Mouse (Mus musculus) ZHBTc4 (cell line): ENCODE measurements around the gene F11r.

ENCODE experiments used
- DNase-seq: peaks from one replicate; pipeline ENCODE4 v3.0.0-alpha.2; 2011; ENCODE audit warnings: low read depth, low spot score

Gene F11r

DNA sequence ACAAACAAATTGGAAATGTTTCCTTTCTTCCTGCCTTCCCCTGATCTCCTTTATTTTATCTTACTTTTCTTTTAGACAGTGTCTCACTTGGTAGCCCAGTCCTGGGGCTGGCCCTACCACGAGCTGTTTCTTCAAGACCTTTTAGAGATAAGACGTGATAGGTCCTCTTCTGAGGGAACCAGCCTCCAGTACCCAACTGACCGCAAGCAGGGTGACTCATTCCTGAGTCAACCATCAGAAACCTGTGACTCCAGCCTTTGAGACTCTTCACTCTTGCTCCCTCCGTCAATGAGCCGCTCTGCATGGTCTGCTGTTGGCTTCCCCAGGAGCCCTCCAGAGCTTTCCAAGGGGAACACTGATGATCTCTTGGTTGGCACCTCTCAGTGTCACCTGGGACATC is 33.6 kb downstream of the F11r start:
- DNase-seq: no peak

DNA sequence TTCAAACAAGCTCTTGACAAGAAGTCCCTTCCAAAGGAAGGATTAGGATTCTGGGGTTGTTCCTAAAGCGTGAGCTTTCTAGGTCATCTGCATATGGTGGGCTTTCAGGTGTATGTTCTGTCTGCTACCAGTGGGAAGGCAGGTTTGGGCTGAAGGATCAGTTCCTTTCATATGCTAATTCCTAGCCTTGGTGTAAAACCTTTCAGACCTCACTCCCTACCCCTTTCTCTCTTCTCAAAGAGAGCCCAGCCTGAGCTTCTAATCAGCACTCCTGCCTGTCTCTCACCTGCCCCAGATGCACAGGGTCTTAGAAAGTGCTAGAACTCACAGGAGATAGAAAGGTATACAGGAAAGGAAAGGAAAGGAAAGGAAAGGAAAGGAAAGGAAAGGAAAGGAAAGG is 34.1 kb downstream of the F11r start:
- DNase-seq: peak; percentile 82

DNA sequence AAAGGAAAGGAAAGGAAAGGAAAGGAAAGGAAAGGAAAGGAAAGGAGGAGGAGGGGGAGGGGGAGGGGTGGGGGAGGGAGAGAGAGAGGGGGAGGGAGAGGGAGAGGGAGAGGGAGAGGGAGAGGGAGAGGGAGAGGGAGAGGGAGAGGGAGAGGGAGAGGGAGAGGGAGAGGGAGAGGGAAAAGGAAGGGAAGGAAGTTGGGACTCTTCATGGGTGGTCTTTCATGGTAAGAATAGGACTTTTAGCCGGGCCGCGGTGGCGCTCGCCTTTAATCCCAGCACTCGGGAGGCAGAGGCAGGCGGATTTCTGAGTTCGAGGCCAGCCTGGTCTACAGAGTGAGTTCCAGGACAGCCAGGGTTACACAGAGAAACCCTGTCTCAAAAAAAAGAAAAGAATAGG is 34.6 kb downstream of the F11r start:
- DNase-seq: peak; percentile 54

DNA sequence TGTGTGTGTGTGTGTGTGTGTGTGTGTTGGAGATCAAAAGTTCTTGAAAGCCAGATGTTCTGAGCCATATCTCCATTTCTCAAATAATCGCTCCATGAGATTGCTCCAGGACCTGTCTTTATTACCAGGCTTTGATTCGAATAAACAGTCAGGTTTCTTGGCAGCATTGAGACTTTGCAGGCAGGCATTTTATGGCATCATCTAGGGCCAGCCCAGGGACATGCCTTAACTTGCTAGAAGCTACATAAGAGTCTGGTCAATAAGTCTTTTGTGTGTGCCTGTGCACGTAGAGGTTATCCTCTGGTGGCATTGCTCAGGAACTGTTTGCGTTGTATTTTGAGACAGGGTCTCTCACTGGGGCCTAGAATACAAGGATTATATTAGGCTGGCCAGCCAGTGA is 36.2 kb downstream of the F11r start:
- DNase-seq: no peak

DNA sequence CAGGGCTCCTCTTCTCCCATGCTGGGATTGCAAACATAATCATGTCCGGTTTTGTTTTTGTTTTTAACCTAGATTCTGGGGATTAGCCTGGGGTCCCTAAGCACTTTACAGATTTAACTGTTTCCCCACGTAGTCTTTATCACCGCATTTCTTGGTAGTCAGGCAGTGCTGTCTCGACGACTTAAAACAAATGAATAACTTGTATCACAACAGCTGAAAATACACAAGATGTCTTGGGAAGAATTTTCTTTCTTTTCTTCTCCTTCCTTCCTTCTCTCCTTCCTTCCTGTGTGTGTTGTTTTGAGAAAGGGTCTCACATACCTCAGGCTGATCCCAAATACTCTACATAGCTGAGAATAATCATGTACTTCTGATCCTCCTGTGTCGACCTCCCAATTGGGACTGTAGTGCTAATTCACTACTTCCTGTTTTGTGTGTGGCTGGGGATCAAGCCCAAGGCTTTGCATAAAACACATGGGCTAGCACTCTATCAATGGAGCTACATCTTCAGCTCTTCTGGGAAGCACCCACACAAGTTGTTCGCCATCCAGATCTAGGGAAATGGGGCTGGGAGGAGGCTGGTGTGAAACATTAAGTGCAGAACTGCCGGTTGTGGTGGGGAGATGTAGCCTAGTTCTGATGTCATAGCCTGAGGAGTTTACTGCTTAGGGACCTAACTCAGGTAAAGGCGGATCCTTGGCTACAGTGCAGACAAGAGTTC is 36.7 kb downstream of the F11r start:
- DNase-seq: no peak

DNA sequence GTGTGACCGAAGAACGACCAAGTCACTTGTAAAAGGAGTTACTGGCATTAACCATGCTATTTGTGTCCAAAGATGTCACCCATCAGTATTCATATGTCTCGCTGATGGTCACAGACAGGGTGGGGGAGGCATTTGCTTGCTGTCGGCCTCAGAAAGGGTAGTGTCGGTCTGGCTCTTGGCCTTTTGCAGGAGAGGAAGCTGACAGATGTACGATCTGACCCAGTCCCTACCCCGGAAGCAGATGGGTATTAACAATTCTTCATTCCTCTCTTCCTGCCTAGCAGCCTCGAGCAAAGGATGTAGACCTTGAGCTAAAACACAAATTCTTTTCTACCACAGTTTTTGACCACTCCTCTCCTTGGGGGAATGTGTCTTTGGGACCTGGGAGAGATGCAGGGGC is 39.8 kb downstream of the F11r start:
- peak; percentile 88 for DNase-seq

DNA sequence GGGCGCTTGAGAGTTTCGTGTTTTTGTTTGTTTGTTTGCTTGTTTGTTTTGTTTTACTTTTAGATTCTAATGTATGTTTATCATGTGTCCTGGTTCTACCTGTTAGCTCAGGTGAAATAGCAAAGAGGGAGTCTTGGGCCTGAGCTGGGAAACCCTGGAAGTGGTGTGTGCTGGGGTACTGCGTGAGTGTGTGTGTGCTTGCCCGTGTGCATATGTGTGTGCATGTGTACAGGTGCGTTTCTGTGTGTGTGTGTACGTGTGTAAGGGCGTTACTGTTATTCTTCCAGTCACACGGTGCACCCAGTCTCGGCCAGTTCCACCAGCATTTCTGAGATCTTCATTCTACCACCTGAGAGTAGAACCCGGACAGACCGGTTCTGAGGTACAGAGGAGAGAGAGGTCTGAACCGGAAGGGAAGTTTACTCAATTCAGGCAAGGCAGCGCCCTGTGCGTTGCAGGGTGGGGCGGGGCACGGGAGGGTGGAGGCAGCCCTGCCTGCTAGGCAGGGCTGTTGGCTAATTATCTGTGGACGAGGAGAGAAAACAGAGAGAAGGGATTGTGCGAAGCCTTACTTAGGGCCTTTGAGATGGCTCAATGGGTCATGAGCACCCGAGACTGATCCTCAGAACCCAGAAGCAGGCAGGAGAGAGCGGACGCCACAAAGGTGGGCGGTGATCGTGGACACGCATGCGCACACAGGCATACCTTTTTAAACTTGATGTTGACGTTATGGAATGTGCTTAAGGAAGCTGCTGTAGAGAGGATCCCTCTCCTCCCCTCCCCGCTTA is 40.6 kb downstream of the F11r start:
- DNase-seq: peak; percentile 93

DNA sequence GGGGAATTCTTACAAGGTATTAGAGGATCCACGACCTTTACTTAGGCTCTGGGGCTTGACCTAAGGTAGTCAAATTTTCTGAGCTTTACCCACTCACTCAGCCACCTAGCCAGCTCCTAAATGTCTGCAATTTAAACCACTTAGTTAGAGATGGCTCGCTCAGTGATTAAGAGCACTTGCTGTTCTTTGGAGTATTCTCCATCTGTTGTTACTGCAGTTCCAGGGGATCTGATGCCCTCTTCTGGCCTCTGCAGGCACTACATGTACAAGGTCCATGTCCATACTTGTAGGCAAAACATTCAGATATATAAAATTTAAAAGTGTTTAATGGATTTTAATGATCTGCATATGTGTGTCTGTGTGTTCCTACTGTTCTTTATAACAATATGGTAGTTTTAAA is 41.6 kb downstream of the F11r start:
- peak; percentile 76 for DNase-seq

DNA sequence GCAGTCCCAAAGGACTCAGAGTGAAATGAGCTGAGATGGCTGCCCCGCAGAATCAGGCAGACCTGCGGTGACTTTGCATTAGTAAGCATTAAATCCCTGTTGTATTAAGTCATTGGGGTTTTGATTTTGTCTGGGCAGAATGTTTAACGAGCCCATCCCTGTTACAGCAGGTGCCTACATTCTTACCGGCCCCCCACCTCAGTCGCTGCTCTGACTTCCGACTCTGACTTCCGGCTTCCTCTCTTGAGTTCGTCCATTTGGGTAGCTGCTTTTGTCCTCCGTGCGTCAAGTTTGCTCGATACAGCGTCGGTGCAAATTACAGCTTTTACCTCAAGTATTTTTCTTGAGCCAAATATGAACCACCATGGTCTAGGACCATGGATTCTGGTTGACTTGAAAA is 56.9 kb downstream of the F11r start:
- DNase-seq: peak; percentile 57

DNA sequence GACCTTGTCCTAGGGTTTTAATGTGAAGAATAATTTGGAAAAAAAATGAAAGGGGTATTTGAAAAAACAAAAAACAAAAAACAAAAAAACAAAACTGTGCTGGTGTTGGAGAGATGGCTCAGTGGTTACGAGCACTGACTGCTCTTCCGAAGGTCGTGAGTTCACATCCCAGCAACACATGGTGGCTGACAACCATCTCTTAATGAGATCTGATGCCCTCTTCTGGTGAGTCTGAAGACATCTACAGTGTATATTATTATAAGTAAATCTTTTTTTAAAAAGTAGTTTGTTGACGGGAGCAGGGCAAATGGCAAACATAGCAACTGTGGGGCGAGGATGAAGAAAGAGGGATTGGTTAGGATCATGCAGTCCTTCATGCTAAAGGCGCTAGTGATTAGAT is 58.0 kb downstream of the F11r start:
- DNase-seq: peak; percentile 47

DNA sequence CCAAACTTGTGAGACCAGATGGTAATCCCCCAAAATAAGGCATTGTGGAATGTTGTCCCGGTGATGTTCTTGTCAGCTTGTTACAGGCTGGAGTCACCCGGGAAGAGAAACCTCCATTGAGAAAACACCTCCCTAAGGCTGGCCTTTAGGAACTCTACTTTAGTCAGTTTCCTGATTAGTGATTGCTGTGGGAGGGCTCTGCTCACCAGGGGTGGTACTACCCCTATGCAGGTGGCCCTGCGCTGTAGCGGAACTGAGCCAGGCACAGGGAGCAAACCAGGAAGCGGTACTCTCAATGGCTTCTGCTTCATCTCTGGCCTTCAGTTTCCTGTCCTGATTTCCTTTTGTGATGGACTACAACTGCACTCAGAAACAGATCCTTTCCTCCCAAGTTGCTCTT is 62.5 kb downstream of the F11r start:
- DNase-seq: peak; percentile 39

DNA sequence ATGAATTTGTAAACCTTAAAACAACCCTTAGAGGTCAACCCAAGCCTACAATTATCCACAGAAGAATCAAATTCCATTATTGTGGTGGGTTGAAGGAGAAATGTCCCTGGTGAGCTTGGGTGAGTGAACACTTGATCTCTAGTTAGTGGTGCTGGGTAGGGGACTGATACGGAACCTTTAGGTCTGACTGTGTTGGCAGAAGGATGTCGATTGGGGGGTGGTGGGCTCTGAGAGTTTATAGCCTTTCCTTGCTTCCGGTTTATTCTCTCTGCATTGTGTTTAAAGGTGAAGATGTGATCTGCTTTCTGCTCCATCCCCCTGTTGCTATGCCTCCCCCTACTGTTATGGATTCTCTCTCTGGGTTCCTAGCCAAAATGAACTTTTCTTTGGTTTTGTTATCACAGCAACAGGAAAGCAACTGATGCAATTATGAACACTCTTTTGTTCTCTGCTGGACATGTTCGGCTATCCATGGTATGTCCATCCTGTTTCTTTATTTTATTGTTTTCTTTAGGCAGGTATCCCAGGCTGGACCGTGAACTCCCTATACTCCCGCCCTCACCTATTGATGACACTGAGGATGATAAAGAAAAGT is 63.8 kb downstream of the F11r start:
- no peak for DNase-seq

DNA sequence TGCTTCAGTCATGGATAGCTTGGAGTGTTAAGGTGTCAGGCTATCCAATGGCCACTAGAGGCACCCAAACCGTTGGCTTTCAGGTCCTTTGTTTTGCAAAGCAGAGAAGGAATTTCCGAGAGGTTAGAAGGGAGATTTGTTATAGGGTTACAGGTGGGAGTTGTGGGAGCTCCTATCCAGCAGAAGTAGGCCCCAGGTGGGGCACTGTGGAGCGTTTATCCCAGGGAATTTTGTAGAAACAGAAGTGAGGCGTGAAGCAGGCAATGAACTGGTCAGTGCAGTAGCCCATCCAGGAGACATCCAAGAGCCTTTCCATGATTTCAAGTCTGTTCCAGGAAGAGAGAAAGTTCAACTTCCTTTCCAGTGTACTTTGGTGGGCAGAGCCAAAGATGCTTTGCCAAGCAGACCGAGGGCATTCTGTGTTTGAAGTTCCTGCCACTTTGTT is 64.3 kb downstream of the F11r start:
- DNase-seq: peak; percentile 87

DNA sequence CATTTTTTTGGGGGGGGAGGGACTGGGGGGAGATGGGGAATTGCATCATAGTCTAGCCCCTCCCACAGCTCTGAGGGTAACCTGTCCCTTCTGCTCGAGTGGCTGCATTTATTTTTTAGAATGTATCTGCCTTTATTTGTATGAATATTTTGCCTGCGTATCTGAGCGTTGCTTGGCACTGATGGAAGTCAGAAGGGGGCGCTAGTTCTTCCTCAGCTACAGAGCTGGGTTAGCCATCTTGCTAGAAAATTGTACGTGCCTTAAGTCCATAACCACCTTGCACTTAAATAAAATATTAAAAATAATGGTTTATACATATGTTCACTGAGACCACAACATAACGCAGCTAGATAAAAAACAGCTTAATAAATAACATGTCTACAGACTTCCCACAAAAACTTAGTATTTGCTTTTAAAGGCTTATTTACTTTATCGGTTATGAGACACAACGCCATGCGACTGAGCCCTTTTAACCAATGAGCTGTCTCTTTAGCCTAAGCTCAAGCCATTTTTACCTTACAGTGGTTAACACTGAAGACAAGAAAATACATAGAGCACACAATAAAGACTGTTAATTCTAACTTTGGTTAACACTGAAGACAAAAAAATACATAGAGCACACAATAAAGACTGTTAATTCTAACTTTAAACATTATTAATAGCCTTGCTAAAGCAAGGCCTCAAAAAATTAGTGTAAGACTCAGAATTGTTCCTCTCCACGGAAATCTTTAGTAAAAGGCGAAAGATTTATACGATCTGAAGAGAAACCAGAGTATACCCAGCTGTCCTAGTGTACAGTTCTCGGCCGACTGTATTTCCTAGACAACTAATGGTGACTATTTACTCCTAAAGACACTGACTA is 65.3 kb downstream of the F11r start:
- peak; percentile 91 for DNase-seq

DNA sequence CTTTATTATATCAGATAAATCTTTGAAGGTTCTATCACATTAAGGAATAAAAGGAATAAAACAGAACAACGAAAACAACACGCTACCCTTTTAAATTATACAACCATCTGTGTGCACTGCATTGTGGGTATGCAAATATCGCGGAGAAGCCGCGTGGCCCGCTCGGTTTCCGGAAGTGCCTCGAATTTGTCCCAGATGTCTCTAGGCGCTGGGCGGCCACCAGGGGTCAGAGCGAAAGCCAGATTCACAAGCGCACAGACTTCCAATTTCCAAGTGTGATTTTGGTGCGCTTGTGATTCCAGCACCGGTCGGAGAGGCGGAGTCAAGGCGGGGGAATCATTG is 65.9 kb downstream of the F11r start, which contains the start of gene Alyref2:
Gene Alyref2 (plus strand): TSS at position 229 of the 342 bp plus-strand sequence.
- DNase-seq: peak; percentile 97

DNA sequence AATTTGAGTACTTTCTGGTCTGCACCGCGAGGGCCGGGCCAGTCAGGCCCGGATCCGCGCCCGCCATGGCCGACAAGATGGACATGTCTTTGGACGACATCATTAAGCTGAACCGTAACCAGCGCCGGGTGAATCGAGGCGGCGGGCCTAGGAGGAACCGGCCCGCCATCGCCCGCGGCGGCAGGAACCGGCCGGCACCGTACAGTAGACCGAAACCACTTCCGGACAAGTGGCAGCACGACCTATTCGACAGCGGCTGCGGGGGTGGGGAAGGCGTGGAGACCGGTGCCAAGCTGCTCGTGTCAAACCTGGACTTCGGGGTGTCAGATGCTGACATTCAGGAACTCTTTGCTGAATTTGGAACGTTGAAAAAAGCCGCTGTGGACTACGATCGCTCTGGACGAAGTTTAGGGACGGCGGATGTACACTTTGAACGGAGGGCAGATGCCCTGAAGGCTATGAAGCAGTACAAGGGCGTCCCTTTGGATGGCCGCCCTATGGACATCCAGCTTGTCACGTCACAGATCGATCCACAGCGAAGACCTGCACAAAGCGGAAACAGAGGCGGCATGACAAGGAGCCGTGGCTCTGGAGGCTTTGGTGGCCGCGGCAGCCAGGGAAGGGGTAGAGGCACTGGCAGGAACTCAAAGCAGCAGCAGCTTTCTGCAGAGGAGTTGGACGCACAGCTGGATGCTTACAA is 66.4 kb downstream of the F11r start:
- DNase-seq: peak; percentile 70

DNA sequence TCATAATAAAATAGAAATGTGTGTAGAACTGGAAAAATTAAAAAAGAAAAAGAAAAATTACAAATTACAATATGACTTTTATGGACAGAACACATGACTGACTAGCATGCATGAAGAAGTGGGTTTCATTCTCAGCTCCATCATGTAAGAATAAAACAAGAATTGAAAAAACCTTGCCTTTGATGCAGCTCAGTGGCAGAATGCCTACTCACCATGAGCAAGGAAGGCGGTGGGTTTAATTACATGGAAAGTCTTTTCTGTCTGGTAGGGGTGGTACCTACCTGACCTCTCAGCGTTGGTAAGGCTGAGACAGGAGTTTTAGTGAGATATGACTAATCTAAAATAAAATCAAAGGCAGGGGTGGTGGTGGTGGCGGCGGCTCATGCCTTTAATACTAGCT is 67.3 kb downstream of the F11r start:
- DNase-seq: no peak

DNA sequence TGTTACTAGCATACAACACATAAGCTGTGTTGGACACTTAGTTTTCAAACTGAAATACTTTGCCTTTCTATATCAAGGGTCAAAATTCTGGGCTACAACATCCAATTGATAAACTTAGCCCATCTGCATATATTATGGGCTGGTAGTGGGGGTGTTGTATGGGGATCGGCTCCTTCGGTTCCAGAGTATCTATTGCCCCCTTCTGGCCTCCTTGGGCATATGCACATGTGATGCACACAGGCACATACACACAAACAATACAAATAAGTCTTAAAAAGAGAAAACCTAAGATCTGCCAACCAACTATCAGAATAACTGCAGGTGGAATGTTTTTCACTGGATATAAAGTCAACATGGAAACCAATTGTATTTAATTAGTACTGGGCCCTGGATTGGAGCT is 75.9 kb downstream of the F11r start:
- DNase-seq: no peak

DNA sequence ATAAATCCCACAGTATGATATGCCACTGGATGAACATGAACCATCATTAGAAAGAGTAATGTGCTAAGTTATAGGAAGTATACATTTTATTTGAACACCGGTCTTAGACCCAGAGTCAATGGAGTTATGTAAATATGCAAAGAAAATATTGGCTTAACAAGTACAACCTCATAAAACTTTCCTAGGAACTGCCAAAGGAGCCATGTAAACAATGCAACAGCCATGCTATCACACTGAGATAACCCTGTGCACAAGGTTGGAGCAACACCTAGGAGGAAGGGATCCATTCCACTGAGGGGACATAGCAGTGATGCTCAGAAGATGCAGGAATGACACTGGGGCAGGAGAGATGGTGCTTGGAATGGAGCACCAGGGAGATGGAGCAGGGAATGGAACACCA is 76.4 kb downstream of the F11r start:
- no peak for DNase-seq
